In the genomic region with DNA sequence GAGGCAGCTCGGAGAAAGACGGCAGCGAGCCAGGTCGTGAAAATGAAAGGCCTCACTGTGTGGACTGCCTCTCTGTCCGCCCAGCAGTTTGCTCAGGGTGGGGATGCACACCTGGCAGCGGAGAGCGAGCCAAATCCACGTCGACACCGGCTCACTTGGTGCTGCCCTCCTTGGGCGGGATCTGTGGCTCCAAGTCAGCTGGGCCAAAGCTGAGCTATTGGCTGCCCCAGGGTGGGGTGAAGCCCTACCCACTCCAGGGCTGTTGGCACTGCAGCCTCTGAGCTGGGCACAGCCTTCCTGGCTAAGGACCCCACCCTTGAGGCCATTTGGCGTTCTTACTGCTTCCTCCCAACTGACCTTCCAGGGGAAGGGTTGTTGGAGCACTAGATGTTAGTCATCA, we compare ENCODE assay signal across 8 mouse cellular contexts. TPM values are rescaled to one million over a fixed set of nuclear protein-coding genes. Genes with fewer than 3 reads are reported as not detected.
DNase-seq lines count a peak whose midpoint lies in the region; ATAC-seq and TF ChIP-seq lines count a peak whose summit lies in the region.

No protein-coding gene starts in this region.

- peak; percentile 77 for DNase-seq in A20 (ENCODE audit: low read depth, low spot score)
- peak; percentile 72 for DNase-seq in NIH3T3 (ENCODE audit: low read depth)
- peak; percentile 69 for DNase-seq in embryonic facial prominence, embryonic 14.5 days (ENCODE audit: low spot score)
- DNase-seq in heart, postnatal 10 days: peak; percentile 58 to 61
- DNase-seq in large intestine, adult 2 months (ENCODE audit: low read depth, low spot score): peak; percentile 88
- peak; percentile 80 to 90 for DNase-seq in lung, postnatal 4 days
- DNase-seq in yolk sac, embryonic 10.5 days (ENCODE audit: low spot score): no peak

- H3K4me3 ChIP-seq in embryonic facial prominence, embryonic 14.5 days (ENCODE audit: low read depth, low read length): peak overlapping the region; percentile 61
- H3K4me3 ChIP-seq in small intestine, adult 2 months (ENCODE audit: low read depth, low read length): peak overlapping the region; percentile 73

- peaks cover 61% of the 10 kb centered on the region for H3K36me3 ChIP-seq in embryonic facial prominence, embryonic 14.5 days (ENCODE audit: control insufficient read depth, insufficient read depth, low read length)
- peaks cover 53% of the 10 kb centered on the region for H3K36me3 ChIP-seq in small intestine, adult 2 months (ENCODE audit: control insufficient read depth, insufficient read depth, low read length)

- peak overlapping the region; percentile 96 for H3K4me2 ChIP-seq in embryonic facial prominence, embryonic 14.5 days (ENCODE audit: low read depth, low read length)

- TF ChIP-seq POLR2A in small intestine, adult 2 months (IDR thresholded peaks at IDR 0.05; ENCODE audit: low read depth, low read length): peak; percentile 89

- no peaks in the 10 kb centered on the region for H3K27me3 ChIP-seq in embryonic facial prominence, embryonic 14.5 days (replicated peaks; ENCODE audit: control insufficient read depth, insufficient read depth, low read length)
- H3K27me3 ChIP-seq in small intestine, adult 2 months (ENCODE audit: control insufficient read depth, insufficient read depth, low read length): no peaks in the 10 kb centered on the region

- H3K9ac ChIP-seq in embryonic facial prominence, embryonic 14.5 days (ENCODE audit: low read depth, low read length): peak overlapping the region; percentile 75

- WGBS in embryonic facial prominence, embryonic 14.5 days: 3% methylated on average over 12 of the region's 12 CpGs
- 2% methylated on average over 12 of the region's 12 CpGs for WGBS in large intestine, adult 2 months
- WGBS in small intestine, adult 2 months: 1% methylated on average over 12 of the region's 12 CpGs

- no peaks in the 10 kb centered on the region for H3K9me3 ChIP-seq in embryonic facial prominence, embryonic 14.5 days (ENCODE audit: control insufficient read depth, low read length)

- ATAC-seq in embryonic facial prominence, embryonic 14.5 days (ENCODE audit: low read depth): peak; percentile 27; the same call in 1 of the 2 replicates

- H3K4me1 ChIP-seq in embryonic facial prominence, embryonic 14.5 days (ENCODE audit: control insufficient read depth, insufficient read depth, low read length): no peaks in the 10 kb centered on the region
- H3K4me1 ChIP-seq in small intestine, adult 2 months (ENCODE audit: control insufficient read depth, insufficient read depth, insufficient read length, low read length): peaks cover 6% of the 10 kb centered on the region

- peak overlapping the region; percentile 83 for H3K27ac ChIP-seq in embryonic facial prominence, embryonic 14.5 days (replicated peaks; ENCODE audit: low read depth, low read length)
- H3K27ac ChIP-seq in small intestine, adult 2 months (ENCODE audit: insufficient read depth, low read depth, low read length): peak overlapping the region; percentile 91

- intact Hi-C loops in heart, postnatal 10 days (cut with DNase I): loop anchor here (5.0 kb wide), 1 partner anchor 198 kb away; no protein-coding TSS in a partner anchor

- TF ChIP-seq CTCF in small intestine, adult 2 months (IDR thresholded peaks at IDR 0.05; ENCODE audit: extremely low read depth, insufficient read length, insufficient replicate concordance, low read depth, low read length): no peak

RNA-seq across cellular contexts. Expression of a gene that starts 0.9 kb away (rescaled TPM):
- polyA plus RNA-seq in embryonic facial prominence, embryonic 14.5 days (2014; fragmentation: Nextera tagmentation; extraction: Ambion mirVana): 50.5 and 56.1 TPM in 2 replicates
- total RNA-seq in heart, postnatal 10 days (2021): 1 to 10 TPM; 5.2 to 5.7 TPM
- 276 and 295 TPM in 2 replicates for polyA plus RNA-seq in large intestine, adult 2 months (2012; rRNA removed)
- 116 and 163 TPM in 2 replicates for polyA plus RNA-seq in small intestine, adult 2 months (2012; rRNA removed)

RNA-seq across cellular contexts. Expression of a gene that starts 8.0 kb away (rescaled TPM):
- polyA plus RNA-seq in embryonic facial prominence, embryonic 14.5 days (2014; fragmentation: Nextera tagmentation; extraction: Ambion mirVana): 87.6 and 97.8 TPM in 2 replicates
- total RNA-seq in heart, postnatal 10 days (2021): 10 to 100 TPM; 42.6 to 47.8 TPM
- polyA plus RNA-seq in large intestine, adult 2 months (2012; rRNA removed): 123 and 127 TPM in 2 replicates
- 79.6 and 166 TPM in 2 replicates for polyA plus RNA-seq in small intestine, adult 2 months (2012; rRNA removed)

RNA-seq across cellular contexts. Expression of a gene that starts 18.2 kb away (rescaled TPM):
- 81.7 and 89.4 TPM in 2 replicates for polyA plus RNA-seq in embryonic facial prominence, embryonic 14.5 days (2014; fragmentation: Nextera tagmentation; extraction: Ambion mirVana)
- 10 to 100 TPM; 66.3 to 67.5 TPM for total RNA-seq in heart, postnatal 10 days (2021)
- 68.5 and 77.9 TPM in 2 replicates for polyA plus RNA-seq in large intestine, adult 2 months (2012; rRNA removed)
- polyA plus RNA-seq in small intestine, adult 2 months (2012; rRNA removed): 50.3 and 76.6 TPM in 2 replicates

RNA-seq across cellular contexts. Expression of a gene that starts 22.6 kb away (rescaled TPM):
- polyA plus RNA-seq in embryonic facial prominence, embryonic 14.5 days (2014; fragmentation: Nextera tagmentation; extraction: Ambion mirVana): 48.3 and 51.4 TPM in 2 replicates
- 10 to 100 TPM; 20.7 to 21.3 TPM for total RNA-seq in heart, postnatal 10 days (2021)
- polyA plus RNA-seq in large intestine, adult 2 months (2012; rRNA removed): 32.6 and 35.3 TPM in 2 replicates
- polyA plus RNA-seq in small intestine, adult 2 months (2012; rRNA removed): 32.2 and 60.0 TPM in 2 replicates

RNA-seq across cellular contexts. Expression of a gene that starts 43.9 kb away (rescaled TPM):
- 70.2 and 79.5 TPM in 2 replicates for polyA plus RNA-seq in embryonic facial prominence, embryonic 14.5 days (2014; fragmentation: Nextera tagmentation; extraction: Ambion mirVana)
- total RNA-seq in heart, postnatal 10 days (2021): 10 to 100 TPM; 43.2 to 44.5 TPM
- 145 and 165 TPM in 2 replicates for polyA plus RNA-seq in large intestine, adult 2 months (2012; rRNA removed)
- 62.8 and 108 TPM in 2 replicates for polyA plus RNA-seq in small intestine, adult 2 months (2012; rRNA removed)
